Mouse (Mus musculus) A20 (cell line): ENCODE data around the gene Mmaa.

Source experiments
- DNase-seq: peaks from one replicate; pipeline ENCODE4 v3.0.0-alpha.2; 2011; ENCODE audit warnings: low read depth, low spot score

Gene Mmaa

DNA sequence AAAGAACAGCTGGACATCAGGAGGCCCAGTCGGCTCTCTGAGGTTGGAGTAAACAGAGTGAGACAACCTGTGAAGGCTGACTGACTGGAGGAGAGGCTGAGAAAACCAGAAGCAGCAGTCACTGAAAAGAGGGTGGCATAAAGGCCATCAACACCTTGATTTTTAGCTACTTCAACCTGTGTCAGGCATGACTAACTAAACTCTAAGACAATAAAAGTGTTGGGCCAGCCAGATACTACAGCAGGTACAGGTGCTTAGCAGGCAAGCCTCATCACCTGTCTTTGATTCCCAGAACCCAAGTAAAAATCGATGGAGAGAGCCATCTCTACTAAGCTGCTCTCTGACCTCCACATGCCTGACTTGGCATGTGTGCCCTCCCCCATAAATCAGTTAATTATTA lies 6.1 kb downstream of the Mmaa start:
- no peak for DNase-seq

DNA sequence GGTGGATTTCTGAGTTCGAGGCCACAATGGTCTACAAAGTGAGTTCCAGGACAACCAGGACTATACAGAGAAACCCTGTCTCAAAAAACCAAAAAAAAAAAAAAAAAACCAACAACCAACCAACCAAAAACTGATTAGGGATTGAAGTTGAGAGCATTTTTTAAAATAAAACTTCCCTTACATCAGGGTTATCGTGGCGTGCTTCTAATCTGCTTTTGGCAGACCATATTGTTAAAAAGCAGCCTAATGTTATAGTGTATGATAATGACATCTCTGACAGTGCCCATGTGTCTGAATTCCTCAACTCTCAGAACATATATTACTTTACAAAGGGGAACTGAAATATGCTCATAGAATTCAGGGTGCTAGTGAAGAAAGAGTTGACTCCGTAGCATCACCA lies 6.5 kb downstream of the Mmaa start:
- DNase-seq, result no peak

DNA sequence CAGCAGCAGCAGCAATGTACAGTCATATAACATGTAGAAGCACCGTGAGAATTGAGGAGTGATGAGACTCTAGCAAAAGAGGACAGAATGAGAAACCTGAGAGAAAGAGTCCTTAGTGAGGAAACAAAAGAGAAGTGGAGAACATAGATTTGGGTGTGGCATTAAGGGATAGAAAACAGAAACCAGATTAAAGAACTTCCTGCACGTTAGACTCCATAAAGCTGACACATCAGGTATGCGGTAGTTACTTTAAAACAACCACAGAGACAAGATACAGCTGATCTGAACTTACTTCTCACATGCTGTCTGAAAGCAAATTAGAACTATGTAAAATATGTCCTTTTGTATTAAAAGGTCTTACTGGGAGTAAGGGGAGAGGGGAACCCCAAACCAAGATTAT lies 8.3 kb downstream of the Mmaa start:
- no peak for DNase-seq

DNA sequence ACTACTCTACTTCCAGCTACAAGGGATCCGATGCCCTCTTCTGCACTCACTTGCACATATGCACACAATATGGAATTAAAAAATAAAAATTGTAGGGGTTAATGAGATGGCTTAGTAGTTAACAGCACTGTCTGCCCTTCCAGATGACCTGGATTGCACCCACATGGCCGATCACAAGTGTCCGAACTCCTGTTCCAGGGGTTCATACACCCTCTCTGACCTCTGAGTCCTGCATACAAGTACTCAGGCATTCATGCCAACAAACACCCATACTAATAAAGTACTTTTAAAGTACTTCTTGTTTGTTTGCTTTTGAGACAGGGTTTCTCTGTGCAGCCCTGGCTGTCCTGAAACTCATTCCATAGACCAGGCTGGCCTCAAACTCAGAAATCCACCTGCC lies 10.1 kb downstream of the Mmaa start:
- DNase-seq, result no peak

DNA sequence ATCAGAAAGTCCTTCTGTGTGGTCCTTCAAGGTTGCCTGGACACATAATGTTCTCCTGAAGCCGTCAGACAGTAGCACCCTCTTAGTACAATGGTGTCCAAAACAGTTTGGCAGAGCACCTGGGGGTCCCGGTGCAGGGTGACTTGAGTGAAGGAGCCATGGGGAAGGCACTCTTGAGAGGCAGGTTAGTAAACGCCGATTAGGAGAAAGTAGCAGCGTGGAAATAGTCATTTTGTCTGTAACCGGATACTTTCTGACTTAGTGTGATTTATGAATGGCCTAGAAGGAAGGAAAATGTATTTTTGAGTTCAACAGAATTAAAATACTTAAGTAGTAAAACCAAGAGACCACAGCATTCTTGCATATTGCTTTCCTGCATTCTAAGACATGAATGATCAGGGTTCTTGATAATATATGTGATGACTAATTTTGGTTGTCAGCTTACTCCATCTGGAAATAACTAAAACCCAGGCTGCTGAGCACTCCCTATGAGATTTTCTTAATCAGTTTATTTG lies 13.3 kb downstream of the Mmaa start:
- DNase-seq, result no peak

DNA sequence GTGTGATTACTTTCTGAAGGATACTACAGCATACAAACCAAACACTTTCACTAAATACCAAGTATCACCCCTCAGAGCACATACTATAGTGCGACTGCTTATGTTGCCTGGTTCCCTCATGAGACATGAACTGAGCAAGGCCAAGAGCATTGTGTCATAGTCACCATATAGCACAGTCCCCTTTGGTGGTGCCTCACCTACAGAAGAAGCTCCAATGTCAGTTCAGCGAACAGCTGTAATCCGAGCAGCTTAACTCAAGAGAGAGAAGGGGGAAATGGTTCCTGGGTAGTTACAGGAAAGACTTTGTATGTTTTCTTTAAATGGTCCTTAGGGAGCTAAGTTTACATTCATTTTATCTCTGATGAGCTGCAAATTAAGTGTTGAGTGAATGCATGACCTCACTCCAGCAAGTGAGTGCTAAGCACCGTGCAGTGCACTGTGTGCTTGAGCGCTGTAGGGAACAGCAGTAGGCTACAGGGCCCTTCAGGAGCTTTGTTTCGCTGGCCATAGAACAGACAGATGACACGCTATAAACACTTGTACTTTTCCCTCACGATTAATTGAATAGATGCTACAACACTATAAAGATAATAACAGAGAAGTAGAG lies 17.4 kb downstream of the Mmaa start:
- DNase-seq, result no peak

DNA sequence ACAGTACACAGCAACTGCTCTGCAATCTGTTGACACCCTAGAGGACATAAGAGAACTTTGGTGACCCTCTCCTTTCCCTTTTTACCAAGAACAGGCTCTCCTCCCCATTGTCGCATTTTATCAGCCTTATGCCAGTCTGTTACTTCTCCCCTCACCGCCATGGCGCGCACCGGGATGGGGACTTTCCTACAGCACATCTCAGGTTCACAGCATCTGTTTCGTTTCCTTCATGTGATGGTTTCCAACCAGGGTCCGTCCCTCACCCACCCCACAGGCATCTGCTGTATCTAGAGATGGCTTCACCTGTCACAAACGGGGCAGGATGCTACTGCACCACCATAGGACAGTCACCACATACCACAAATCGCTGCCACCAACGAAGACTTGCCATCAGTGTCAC lies 19.8 kb downstream of the Mmaa start:
- no peak for DNase-seq

DNA sequence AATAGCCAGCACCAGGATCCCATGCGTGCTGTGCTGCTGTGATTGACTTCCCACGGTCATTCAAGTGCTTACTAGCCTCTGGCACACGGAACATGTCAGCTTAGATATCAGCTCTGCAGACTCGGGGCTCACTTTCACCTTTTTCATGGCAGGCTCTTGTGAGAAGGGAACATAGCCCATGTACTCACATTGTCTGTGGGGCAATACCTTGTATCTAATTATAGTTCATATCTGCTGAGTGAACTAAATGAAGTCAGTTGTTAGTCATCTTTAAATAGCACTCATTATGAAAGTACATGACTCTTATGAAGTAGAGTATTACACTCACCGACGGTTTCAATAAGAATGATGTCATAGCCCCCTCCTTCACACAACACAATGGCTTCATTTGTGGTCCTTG lies 21.0 kb downstream of the Mmaa start:
- DNase-seq, result no peak

DNA sequence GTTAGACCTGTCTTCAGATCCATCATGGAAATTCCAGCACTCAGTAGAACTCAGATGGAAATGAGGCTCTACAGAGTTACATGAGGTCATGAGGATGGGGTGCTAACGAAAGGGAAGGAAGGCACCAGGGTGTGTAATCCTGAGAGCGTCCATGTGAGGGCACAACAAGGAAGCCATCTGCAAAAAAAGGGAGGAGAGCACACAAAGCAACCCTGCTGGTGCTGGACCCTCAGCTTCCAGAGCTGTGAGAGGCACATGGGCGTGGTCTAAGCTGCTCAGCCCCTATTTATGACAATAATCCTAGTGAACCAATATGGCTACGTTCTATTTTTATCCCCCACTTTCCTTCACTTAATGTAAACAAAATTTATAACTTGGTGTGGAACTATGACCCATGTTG lies 22.1 kb downstream of the Mmaa start:
- DNase-seq, result no peak

DNA sequence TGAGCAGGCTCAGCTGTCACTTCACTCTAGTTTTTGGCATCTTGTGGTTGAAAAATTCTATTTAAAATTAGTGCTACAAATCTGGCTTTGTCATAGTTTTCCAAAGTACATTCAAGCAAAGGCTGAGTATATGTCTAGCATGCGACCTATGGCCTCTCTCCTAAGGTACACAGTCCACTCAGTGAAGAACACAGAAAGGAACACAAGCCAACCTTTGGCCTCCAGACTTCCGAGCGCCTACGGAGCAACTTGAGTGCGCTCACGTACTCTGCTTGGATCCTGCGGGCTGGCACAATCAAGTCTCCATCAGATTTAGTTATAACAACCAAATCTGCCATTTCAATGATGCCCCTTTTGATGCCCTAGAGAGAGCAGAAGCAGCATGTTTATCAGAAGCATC lies 25.8 kb downstream of the Mmaa start:
- DNase-seq, result no peak

DNA sequence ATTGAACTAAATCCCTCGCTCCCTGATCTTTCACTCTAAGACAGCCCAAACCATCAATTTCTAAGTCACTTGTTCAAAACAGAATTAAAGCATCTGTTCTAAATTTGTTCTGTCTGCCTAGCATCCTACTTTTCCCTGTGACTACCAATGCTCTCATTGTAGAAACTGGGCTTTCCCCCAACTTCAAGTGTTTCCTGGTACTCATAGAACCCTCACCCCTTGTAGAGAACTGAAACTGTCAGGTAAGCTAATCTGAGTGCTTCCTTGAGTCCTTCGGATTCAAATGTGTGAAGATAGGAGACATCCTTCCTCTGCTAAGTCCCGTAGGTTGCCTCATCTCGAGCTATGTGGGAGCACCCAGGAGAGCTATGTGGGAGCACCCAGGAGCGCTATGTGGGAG lies 32.8 kb downstream of the Mmaa start:
- peak; percentile 12 for DNase-seq

DNA sequence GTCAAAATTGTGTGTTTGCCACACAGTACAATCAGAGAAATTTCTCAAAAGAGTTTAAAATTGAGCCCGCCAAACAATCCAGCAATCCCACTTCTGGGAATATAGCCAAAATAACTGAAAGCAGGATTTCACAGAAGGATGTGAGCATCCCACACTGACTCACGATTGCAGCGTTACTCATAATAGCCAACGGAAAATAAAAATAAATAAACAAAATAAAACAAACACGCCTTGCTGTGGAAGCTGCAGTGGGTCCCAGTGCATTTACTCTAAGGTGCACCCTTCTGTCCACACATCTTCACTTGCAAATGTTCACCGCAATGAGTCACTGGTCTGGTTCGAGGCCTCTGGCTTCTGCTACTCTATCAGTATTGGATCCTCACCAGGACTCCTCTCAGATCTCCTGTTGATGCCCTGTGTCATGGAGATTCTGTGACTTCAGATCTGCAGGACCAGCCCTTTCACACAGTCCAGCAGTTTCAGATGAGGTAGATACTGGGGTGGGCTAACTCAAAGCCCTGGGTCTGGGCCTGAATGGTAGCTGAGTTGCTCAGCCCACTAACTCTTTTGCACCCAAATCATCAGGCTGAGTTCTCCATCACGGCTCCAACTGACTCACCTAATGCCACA lies 38.5 kb downstream of the Mmaa start:
- DNase-seq, result no peak

DNA sequence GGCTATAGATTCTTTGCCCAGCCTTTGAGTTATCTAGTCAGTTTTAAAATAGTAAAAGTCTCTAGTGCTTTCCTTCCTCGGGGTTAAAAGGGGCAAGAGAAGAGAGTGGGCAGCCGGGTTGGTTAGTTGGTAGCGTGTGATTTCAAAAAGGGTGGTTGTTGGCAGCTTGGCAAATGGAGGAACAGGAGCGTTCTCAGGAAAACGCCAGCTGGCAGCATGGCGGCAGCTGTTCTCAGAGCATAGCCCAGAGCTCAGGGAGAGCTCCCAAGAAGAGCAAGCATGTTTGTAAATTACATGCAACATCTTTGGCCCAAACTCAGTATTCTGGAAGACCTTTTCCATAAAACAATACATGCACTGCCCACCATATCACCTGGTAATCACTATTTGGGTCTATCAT lies 41.0 kb downstream of the Mmaa start:
- no peak for DNase-seq

DNA sequence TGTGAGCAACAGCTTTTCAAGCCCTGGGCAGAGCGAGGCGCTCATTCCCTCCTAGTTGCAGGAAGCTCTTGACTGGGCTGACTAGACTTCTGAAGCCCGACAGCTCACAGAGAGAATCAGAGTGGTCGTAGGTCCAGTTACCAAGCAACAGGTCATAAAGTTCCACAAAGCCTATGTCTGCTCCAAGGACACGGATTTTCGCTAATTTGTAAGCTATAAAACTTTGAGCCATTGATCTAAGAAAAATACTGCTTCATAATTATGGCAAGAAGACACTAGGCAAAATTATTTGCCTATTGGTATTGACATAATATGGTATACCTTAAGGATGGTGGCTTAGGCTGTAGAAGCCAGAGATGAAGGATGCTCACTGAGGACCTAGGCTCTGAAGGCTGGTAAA lies 46.3 kb downstream of the Mmaa start, which contains the start of gene 1700011L22Rik:
Gene 1700011L22Rik (minus strand): TSS at position 101 of the 400 bp plus-strand sequence.
- no peak for DNase-seq

DNA sequence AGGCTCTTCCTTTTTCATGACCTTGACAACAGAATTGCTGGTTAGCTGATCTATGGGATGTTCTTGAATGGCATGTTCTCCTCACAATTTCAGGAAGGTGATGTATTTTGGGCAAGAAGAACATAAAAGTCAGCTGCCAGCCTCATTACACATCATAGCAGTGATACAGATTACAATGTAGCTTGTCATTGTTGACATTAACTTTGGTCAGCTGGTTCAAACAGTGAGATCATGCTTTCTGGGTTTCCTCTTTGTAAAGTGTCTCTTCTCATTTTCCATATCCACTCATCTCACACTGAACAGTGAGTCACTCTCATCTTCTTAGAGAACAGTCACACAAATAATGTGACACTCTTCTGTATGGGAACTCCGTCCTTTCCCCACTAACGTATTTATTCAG lies 51.3 kb downstream of the Mmaa start:
- DNase-seq, result no peak

DNA sequence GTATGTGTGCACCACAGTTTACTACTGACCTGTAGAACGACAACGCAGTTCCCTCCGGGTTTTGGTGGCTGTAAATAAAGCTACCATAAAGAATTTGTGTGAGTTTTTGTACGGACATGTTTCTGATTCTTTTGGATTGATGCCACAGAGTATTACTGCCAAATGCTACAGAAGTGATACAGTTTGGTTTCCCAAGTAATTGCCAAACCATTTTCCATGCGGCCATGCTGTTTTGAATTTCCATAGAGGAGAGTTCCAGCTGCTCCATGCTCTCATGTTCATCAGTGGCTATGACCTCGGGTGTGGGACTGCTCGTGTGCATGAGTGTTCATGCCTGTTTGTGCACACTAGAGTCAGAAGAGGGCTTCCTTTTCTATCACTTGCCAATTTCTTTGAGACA lies 54.7 kb downstream of the Mmaa start:
- DNase-seq, result no peak

DNA sequence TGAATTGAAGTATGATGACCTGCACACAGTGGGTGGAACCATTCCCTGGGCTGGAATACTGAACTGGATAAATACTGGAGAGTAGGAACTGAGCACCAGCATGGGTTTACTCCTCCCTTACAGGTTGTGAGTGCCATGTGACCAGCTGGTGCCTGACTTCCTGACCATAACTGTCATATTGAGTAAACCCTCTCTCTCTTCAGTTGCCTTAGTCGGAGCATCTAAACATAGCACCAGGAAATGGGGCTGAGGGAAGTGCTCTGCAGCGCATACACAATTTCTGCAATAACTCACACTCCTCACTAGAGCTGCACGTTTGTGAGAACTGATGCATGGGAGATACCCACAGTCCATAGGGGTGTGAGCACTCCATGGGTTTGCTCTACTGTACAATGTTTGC lies 55.4 kb downstream of the Mmaa start:
- no peak for DNase-seq

DNA sequence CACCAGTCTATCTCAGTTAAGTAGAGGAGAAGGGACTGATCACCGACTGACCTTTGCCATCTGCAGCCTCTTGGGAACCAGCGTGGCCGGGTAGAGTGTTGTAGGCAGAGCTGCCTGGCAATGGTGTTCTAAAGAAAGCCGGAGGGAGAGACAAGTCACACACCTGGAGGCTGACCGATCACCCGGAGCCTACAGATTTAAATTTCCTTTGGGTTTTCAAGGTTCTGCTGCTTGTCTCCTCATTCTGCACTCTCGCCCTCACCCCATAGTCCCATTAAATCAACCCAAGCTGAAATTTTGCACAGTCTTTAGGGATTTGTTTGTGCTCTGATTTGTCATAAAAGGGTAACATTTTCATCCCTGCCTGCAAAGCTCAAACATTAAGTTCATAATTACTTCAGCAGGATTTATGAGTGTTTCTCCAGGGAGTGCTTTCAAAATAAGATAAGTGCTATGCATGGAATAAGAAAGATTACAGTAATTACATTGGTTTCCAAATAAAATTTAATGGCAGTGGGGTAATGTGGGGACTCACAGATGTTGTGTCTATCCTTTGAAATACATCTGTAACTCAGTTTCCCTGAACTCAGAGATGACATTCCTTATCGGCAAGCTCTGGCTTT lies 65.4 kb downstream of the Mmaa start:
- no peak for DNase-seq

DNA sequence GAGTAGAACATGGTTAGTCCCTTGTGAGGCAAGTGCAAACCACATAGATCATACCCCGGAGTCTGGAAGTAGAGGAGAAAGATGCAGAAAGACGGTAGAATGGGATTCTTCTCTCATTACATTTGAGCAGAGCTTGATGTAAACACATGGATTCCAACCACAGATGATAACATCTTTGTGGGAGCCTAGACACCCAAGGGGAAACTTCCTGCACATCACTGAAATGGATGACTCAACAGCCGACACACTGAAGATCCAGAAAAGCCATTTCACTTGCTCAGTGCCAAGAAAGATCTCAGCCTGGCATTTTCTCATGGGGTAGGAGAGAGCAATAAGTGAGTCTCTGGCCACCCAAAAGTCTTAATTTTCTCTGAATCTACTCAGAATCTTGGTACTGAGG lies 66.8 kb downstream of the Mmaa start:
- no peak for DNase-seq

DNA sequence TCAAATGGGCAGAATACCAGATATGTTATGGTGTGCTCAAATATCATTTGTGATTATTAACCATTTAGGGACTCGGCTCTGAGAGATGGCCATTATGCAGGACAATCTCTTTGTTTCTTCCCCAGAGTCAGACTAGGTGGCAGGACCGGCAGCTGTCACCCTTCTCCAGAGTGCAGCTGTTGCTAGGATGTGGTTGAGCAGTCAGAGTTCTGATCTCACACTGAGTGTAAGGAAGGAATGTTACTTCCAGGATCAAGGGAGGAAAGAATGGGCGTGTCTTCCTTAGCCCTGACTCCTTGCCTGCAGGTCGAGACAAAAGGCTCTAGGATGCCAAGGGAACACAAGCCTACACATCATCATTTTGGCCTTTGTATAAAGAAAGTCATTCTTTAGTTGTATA lies 67.5 kb downstream of the Mmaa start:
- DNase-seq, result no peak

DNA sequence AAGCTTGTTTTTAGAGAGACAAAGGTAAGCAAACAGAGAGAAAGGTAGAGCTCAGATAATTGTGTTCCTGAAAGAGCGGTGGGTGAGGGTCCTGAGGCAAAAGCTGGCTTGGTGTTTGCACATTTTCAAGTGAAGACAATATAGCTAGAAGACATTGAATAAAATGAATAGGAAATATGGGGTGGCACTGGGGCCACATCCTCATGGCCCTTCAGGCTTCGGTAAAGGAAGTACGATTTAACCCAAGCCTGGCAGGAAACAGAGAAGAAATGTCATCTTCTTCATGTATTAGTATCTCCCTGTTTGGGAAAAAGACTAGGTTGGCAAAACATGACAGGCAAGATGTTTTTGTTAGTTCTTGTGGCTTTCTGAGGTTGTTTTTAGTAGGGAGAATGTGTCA lies 68.7 kb downstream of the Mmaa start:
- DNase-seq, result no peak

DNA sequence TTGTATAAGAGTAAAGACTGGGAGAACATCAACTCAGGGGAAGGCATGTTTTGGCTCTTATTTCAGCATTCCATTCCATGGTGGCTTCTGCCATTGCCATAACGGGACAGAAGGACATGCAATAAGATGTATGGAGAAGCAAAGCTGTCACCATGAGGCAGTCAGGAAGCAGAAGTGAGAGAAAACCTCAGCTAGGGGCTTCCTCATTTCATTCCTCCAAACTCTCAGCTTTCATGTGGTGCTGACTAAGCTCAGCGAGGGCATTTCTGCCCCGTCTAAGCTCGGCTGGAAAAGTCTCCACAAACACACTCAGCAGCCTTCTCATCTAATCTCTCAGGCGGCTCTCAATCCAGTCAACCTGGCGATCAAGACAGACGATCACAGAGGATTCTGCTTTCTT lies 69.2 kb downstream of the Mmaa start:
- DNase-seq, result peak; percentile 70

DNA sequence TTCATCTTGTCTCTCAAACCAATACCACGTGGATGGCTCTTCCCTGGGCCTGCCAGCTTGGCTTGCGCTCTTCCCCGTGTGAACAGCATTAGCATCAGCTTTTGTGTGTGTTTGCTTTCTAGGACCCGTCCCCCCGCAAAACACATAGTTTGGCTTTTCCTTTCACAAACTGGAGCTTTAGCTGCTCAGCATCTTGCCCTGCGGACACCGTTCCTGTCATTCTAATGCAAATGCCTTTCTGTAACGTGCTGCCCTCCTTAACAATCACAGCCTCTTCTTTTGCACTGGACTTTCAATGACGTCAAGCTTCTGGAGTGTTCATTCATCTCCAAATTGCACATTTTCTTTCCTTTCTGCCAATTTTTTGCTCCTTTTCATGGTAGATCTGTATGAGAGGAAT lies 70.4 kb downstream of the Mmaa start:
- no peak for DNase-seq
